Mouse (Mus musculus): ENCODE measurements at regions not wholly inside any gene's neighbourhood (a gene's known extent, or its start where the extent isn't known, plus 50 kb on each side); places are given as distances from the start of the nearest gene placed in this dataset.
"Not testable (repeated sequence)": the region's sequence is repeated elsewhere in the genome, so short reads cannot be mapped to it uniquely, and the experiment has no call there.

DNA sequence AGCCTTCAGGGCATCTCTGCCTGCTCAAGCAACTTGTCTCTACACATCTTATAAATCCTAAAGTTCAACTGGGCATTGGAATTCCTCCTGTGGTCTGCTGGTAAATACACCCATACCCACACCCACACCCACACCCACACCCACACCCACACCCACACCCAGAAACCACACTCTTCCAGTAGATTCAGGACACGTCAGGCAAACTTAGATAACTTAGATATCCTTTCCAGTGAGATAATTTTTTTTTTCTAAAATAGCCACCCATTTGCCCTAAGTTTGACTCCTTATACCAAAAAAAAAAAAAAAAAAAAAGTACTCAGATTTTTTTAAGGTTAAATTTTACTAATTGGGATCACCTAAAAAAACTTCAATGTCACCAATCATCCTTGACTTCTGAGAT is 224.5 kb upstream of the Zpld1 start:
- DNase-seq (ENCODE audit: low read depth in 1 of 2, low spot score in 2 of 2) = no peak

DNA sequence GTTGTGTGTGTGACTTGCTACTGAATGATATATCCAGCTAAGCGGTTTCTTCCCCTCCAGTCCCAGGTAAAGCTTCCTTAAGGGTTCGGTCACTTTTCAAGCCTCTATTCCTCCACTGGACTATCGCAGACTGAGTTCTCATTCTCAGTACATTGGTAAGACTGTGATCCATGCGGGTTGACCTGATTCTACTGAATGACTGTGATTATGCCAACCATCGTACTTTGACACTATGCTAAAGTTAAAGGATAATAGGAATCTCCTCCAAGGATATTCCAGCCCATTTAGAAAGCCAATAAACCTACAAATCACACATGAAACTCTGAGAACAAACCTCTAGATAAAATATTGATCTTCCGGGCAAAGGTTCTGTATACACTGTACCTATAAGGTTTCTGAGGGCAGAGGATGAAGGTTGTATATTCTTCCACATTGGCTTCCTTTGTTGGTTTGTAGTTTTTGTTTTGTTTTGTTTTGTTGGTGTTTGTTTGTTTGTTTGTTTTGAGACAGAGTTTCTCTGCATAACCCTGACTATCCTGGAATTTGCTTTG is 223.7 kb upstream of the Zpld1 start:
- DNase-seq (ENCODE audit: low read depth in 1 of 2, low spot score in 2 of 2) = no peak

- no peak for DNase-seq (ENCODE audit: low read depth in 1 of 2, low spot score in 2 of 2)
Measured at GRCm38 (mm10) chr16:55520077-55520476, 222.3 kb upstream of the Zpld1 start.

- no peak for DNase-seq (ENCODE audit: low read depth in 1 of 2, low spot score in 2 of 2)
Measured at GRCm38 (mm10) chr16:55519646-55520045, 221.9 kb upstream of the Zpld1 start.

DNA sequence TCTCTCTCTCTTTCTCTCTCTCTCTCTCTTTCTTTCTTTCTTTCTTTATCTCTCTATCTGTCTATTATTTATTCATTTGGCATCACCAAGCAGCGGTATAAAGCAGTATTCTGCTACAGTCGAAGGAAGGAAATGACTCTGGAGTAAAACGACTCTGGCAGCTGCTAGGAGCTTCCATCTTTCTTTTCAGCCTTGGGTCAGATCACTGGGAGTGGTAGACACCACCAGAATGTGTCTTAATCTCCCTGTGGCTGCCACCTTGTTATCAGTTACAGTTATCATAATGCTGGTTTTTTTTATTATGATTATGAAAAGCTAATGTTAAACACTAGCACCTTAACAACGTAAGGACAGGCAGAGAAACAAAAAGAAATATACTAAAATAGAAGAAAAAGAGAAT is 219.2 kb upstream of the Zpld1 start:
- DNase-seq (ENCODE audit: low read depth in 1 of 2, low spot score in 2 of 2) = no peak

DNA sequence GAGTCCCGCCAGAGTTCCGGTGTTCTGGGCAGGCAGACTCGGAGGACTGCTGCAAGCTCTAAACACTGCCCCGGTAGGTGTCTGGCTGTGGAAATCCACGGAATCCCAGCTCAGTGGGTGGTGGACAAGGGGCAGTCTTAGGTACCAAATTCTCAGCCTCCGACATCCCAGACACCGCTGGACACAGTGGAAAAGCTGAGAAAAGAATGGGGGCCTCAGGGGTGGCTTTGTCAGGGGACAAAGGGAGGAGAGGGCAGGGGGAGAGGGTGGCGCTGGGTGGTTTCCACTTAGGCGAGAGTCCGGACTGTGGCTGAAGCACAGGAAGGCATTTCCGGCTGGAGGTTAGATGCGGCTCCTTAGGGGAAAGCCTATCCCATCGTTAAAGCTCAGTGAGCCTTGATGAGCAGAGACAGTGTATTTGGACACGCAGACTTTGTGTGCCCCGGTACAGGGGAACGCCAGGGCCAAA is 217.5 kb upstream of the Zpld1 start:
- no peak for DNase-seq (ENCODE audit: low read depth in 1 of 2, low spot score in 2 of 2)

GRCm38 (mm10) chr16:55514448-55515200 is 216.8 kb upstream of the Zpld1 start:
- DNase-seq (ENCODE audit: low read depth in 1 of 2, low spot score in 2 of 2) = no peak

GRCm38 (mm10) chr16:55504796-55505413 is 207.1 kb upstream of the Zpld1 start:
- no peak for DNase-seq (ENCODE audit: low read depth in 1 of 2, low spot score in 2 of 2)

DNA sequence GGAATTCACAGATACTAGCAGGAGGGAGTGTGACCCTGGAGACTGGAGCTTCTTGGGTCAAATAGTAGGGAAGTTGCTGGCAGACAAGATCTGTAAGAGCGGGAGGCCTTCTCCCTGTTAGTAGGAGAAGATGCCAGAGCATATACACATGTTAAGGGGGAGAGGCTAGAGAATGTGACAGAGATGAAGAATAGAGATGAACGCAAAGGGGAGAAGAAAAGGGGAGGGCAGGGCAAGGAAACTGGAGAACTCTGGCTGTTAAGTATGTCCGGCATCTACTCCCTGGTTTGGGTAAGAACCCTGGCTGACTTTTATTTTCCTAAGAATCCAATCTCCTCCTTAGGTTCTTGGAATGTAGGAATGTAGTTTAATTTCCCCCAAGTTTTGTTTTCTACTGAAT is 206.5 kb upstream of the Zpld1 start:
- DNase-seq (ENCODE audit: low read depth in 1 of 2, low spot score in 2 of 2) = no peak

DNA sequence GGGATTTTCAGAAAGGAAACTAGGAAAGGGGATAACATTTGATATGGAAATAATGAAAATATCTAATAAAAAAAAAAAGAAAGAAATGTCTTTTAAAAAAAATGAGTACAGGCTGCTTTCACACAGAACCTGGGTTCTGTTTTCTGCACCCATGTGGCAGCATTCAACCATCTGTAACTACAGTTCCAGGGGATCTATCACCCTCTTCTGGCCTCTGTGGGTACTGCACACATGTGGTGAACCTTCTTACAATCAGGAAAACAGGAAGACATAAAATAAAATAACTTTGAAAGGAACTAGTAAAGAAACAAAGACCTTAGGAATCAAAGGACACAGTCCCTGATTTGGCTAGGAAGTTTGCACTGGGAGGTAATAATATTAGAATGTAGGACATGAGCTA is 205.5 kb upstream of the Zpld1 start:
- DNase-seq (ENCODE audit: low read depth in 1 of 2, low spot score in 2 of 2) = no peak

DNA sequence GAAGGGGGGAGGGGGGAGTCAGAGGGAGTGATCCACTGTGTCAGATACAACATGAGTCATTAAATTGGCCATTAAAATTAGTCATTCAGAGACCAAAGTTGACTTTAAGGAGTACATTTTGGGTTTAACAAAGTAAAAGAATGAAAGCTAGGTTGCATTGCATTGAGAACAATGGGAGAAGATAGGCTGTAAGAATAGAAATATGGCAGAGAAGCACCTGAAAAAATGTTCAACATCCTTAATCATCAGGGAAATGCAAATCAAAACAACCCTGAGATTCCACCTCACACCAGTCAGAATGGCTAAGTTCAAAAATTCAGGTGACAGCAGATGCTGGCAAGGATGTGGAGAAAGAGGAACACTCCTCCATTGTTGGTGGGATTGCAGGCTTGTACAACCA is 202.0 kb upstream of the Zpld1 start:
- not testable (repeated sequence) for DNase-seq (ENCODE audit: low read depth in 1 of 2, low spot score in 2 of 2)

GRCm38 (mm10) chr16:55495051-55495450 is 197.3 kb upstream of the Zpld1 start:
- no peak for DNase-seq (ENCODE audit: low read depth in 1 of 2, low spot score in 2 of 2)

DNA sequence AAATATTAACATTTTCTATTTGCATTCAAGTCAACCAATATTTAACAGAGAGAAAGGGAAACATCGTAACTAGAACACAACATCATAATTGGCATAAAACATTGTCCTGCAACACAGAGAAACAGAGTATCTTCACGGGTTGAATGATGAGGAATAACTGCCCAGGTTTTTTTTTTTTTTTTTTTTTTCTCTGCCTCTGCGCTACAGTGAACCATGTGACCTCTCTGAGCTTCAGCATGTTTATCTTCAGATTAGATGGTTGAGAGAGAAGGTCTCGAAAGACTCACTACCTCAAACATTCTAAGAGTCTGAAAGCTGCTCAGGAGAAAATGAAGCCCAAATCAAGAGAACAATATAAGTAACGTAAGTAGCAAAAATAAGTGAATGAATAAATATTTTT is 196.4 kb upstream of the Zpld1 start:
- DNase-seq (ENCODE audit: low read depth in 1 of 2, low spot score in 2 of 2) = no peak

- DNase-seq (ENCODE audit: low read depth in 1 of 2, low spot score in 2 of 2) = no peak
Measured at GRCm38 (mm10) chr16:55492111-55492510, 194.3 kb upstream of the Zpld1 start.

DNA sequence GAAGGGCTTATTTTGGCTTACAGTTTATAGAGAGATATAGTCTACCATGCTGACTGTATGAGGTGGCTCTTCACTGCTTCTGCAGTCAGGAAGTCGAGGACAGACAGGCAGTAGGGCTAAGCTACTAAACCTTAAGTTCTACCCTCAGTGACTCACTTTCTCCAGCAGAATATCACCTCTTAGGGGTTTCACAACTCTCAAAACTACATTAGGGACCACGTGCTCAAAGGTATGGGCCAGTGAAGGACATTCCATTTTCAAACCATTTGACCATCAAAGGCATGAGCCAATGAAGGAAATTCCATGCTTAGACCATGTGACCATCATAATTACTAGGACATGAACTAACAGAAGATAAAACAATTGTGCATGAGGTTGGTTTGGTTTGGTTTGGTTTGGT is 186.6 kb upstream of the Zpld1 start:
- DNase-seq (ENCODE audit: low read depth in 1 of 2, low spot score in 2 of 2) = no peak

DNA sequence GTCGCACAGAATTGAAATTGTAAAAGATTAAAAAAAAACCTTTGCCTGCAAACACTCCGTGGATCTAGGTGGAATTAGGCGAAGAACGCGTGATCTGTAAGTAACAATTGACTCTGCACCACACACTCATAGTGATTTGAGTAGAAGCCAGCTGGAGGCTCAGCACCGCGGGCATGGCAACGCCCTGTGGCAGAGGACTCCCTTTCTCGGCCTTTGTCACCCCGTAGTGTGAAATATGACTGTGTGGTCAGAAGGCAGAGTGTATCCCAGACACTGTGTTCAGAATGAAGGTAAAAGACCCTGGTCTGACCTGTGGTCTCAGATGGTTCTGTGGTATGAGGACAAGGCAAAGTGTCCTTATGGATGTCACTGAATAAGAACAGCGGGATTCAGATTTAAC is 183.0 kb upstream of the Zpld1 start:
- DNase-seq (ENCODE audit: low read depth in 1 of 2, low spot score in 2 of 2) = no peak

GRCm38 (mm10) chr16:55480304-55480703 is 182.5 kb upstream of the Zpld1 start:
- no peak for DNase-seq (ENCODE audit: low read depth in 1 of 2, low spot score in 2 of 2)

GRCm38 (mm10) chr16:55476544-55477208 is 178.9 kb upstream of the Zpld1 start:
- DNase-seq (ENCODE audit: low read depth in 1 of 2, low spot score in 2 of 2) = no peak

DNA sequence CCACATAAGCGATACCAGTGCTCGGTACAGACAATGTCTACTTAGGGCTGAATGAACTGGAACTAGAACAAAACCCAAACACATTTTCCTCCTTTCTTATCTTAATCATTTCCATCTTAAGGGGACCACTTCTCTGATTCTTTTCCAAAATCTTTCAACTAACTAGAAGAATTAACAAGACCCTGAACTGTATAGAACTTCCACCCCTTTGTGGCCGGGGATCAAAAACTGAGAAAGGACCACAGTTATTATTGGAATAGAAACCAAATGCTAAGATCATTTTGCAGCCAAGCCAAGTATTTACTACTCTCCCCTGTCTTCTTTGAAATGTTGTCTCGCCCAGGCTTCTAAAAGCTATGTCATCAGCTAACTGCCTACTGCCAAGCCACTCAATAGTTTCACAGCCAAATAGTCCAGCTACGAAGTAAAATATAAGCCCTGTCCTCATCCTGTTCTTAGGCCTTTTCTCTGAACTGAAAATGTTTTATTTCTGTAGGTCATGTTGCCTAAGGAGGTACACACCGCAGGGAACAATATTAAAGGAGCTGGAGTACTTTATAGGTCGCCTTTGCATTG is 177.3 kb upstream of the Zpld1 start:
- no peak for DNase-seq (ENCODE audit: low read depth in 1 of 2, low spot score in 2 of 2)

DNA sequence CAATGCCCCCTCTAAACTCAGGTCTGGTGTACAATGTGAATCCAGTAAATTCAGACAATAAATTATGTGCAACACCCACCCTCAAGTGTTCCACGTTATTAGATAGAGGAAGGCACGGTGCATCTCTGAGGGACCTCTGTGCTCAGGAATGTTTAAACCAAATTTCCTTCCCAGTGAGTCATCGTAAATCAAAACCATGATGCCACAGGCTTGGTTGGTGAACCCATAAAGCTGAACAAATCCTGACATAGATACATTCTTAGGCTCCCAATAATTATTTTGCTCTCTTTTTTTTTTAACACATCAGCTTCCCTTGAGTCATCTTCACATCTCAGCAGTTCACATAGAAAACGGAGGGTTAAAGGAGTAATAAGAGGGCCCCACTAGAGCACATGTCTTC is 173.6 kb upstream of the Zpld1 start:
- no peak for DNase-seq (ENCODE audit: low read depth in 1 of 2, low spot score in 2 of 2)

DNA sequence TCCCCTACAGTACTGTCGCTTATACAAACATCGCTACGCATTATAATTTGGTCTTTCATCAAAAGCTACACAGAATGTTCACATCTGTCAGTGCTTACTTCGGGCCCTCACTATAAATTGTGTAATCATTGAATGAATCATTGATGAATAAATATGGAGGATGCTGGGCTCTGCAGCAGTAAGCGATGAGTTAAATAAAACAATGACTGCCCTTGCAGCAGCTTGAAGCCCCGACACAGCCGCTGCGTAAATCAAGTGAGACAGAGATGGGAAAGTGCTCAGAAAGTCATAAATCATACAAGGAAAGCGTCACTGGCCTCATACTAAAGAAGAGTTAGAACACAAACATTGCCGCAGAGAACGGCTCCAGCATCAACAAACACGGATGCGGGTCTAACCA is 172.9 kb upstream of the Zpld1 start:
- DNase-seq (ENCODE audit: low read depth in 1 of 2, low spot score in 2 of 2) = no peak

- DNase-seq (ENCODE audit: low read depth in 1 of 2, low spot score in 2 of 2) = no peak
Measured at GRCm38 (mm10) chr16:55469703-55470102, 171.9 kb upstream of the Zpld1 start.

Measured in monocyte, adult 2 months (primary cell).